Mouse (Mus musculus): Measurements from ENCODE around the gene Ntrk3.

- TF ChIP-seq POLR2A (IDR thresholded peaks at IDR 0.05; ENCODE audit: low read depth, low read length) (no peak), CTCF (conservative IDR thresholded peaks at IDR 0.05; ENCODE audit: insufficient read depth, insufficient read length, low read depth, low read length) (no peak)
Observed at GRCm38 (mm10) chr7:78248119-78248642, 489.6 kb downstream of the Ntrk3 start.
